Mouse (Mus musculus) E14TG2a.4 (cell line): ENCODE measurements around the gene Raver2.

ENCODE experiments used
- CTCF ChIP-seq: conservative IDR thresholded peaks from 2 replicates; pipeline ENCODE4 v1.5.1; 2014; ENCODE audit warnings: low read length
- POU5F1 ChIP-seq: IDR thresholded peaks from 2 replicates; pipeline ENCODE4 v1.6.1; 2014; ENCODE audit warnings: low read length, borderline replicate concordance

GRCm38 (mm10) chr4:101168189-101168778 is 99.5 kb downstream of the Raver2 start:
- TF ChIP-seq CTCF (peak; percentile 28; the same call in 1 of the 2 replicates), POU5F1 (no peak)
